Mouse (Mus musculus) kidney, embryonic 15.5 days (tissue): ENCODE data around the gene Btbd35f28. TPM values are rescaled to one million over a fixed set of nuclear protein-coding genes. Genes with fewer than 3 reads are reported as not detected.
"Not testable (repeated sequence)": the region's sequence is repeated elsewhere in the genome, so short reads cannot be mapped to it uniquely, and the experiment has no call there.

Experiments used
- ATAC-seq: fragments of 200-750 bp; cut with Nextera tagmentation; replicated peaks from 2 replicates; pipeline ENCODE4 v1.8.0; 2017; ENCODE audit warnings: moderate TSS enrichment; ENCODE audit not compliant: low FRiP score
- H3K27ac ChIP-seq: fragments of 300-500 bp; sonication (generic); 2 replicates; pipeline ENCODE4 v1.5.1; 2015; ENCODE audit warnings: mild to moderate bottlenecking, inconsistent platforms
- H3K27me3 ChIP-seq: fragments of 300-500 bp; sonication (generic); 2 replicates; pipeline ENCODE4 v1.6.1; 2015; ENCODE audit warnings: inconsistent platforms
- H3K36me3 ChIP-seq: fragments of 300-500 bp; sonication (generic); 2 replicates; pipeline ENCODE4 v1.6.1; 2015; ENCODE audit warnings: inconsistent platforms
- H3K4me1 ChIP-seq: fragments of 300-500 bp; sonication (generic); 2 replicates; pipeline ENCODE4 v1.6.1; 2015; ENCODE audit warnings: inconsistent platforms
- H3K4me2 ChIP-seq: fragments of 300-500 bp; sonication (generic); 2 replicates; pipeline ENCODE4 v1.6.1; 2015; ENCODE audit warnings: moderate library complexity, mild to moderate bottlenecking, inconsistent platforms
- H3K4me3 ChIP-seq: fragments of 300-500 bp; sonication (generic); replicated peaks from 2 replicates; pipeline ENCODE4 v1.5.1; 2015; ENCODE audit warnings: mild to moderate bottlenecking, inconsistent platforms
- H3K9ac ChIP-seq: fragments of 300-500 bp; sonication (generic); 2 replicates; pipeline ENCODE4 v1.6.1; 2015; ENCODE audit warnings: mild to moderate bottlenecking, inconsistent platforms
- H3K9me3 ChIP-seq: fragments of 300-500 bp; sonication (generic); replicated peaks from 2 replicates; pipeline ENCODE4 v1.6.1; 2016; ENCODE audit warnings: inconsistent platforms
- whole genome bisulfite sequencing: fragments of 180-500 bp; shearing (Covaris S2); methylation state at CpG from one replicate; pipeline ENCODE4 v1.1.7; 2015; ENCODE audit warnings: mixed read lengths; 5-methylcytosine and 5-hydroxymethylcytosine counted together
- polyA plus RNA-seq: library from polyadenylated mRNA; unstranded; fragments of >200 nt; fragmentation: Nextera tagmentation; extraction: Ambion mirVana; gene quantifications from 2 replicates; pipeline ENCODE4 v1.2.1, GENCODE M21; 2015

The Btbd35f28 gene
- polyA plus RNA-seq: not detected in 2 replicates

DNA sequence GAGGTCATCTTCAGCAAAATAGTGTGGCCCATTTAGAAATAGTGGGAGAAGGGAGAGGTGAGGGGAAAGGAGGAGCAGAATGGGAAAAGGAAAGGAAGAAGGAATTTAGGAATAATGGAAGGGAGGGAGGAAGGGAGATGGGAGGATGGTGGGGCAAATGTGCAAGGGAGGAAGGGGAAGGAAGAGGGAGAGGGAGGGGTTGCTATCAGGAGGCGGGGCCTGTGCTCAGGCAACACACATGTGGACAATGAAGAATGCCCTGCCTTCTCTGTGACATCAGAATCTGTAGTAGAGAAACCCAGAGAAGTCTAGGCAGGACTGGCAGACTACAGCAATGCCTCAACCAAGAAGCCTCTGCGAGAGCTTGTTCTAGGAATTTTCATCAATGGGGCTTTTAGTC is at the start of gene Btbd35f28:
Btbd35f28 (plus strand) TSS at position 301 of the 400 bp plus-strand sequence.
- H3K27me3 ChIP-seq, H3K9me3 ChIP-seq, ATAC-seq, H3K36me3 ChIP-seq, H3K4me2 ChIP-seq, H3K4me1 ChIP-seq, H3K4me3 ChIP-seq, H3K9ac ChIP-seq, H3K27ac ChIP-seq: not testable (repeated sequence)
- no CpG with 5 or more reads among the region's 2 CpGs for WGBS

Other genes starting within 250 kb of the Btbd35f28 start
- gene Btbd35f16, start 239.6 kb upstream of the Btbd35f28 start, polyA plus RNA-seq: not detected in 2 replicates
- not detected in 2 replicates for gene Btbd35f3, start 158.9 kb upstream of the Btbd35f28 start, polyA plus RNA-seq
- not detected in 2 replicates for gene Btbd35f20, start 94.7 kb downstream of the Btbd35f28 start, polyA plus RNA-seq
- gene Btbd35f17, start 174.1 kb downstream of the Btbd35f28 start, polyA plus RNA-seq: not detected in 2 replicates